Mouse (Mus musculus) mouse trophoblast stem cell (cell line): Measurements from ENCODE around the gene Nqo1.

Experiments used
- in situ Hi-C, 2 experiments: fragments of 300-500 bp; cut with MseI, MboI; formaldehyde crosslinking; loops; 2 replicates in 1 of 2; 3 replicates in 1 of 2; pipeline ENCODE4 v1.15.1; 2025

The Nqo1 gene

GRCm38 (mm10) chr8:107403038-107403781 is at the start of gene Nqo1:
Nqo1 (minus strand) TSS chr8:107403206.
- in situ Hi-C loops, result no loop called here

- in situ Hi-C loops, result loop anchor here in 1 of 2 experiments (5.0 kb wide), 1 partner anchor 126 kb away; no protein-coding TSS in a partner anchor
Observed at GRCm38 (mm10) chr8:107451414-107452066, 48.5 kb upstream of the Nqo1 start.

GRCm38 (mm10) chr8:107449655-107450054 is 46.6 kb upstream of the Nqo1 start:
- in situ Hi-C loops, result loop anchor here in 1 of 2 experiments (5.0 kb wide), 1 partner anchor 128 kb away; no protein-coding TSS in a partner anchor

- in situ Hi-C loops, result no loop called here
Observed at GRCm38 (mm10) chr8:107449130-107449529, 46.1 kb upstream of the Nqo1 start.

- in situ Hi-C loops, result no loop called here
Observed at GRCm38 (mm10) chr8:107448382-107448889, 45.4 kb upstream of the Nqo1 start.

- in situ Hi-C loops, result no loop called here
Observed at GRCm38 (mm10) chr8:107447713-107448112, 44.7 kb upstream of the Nqo1 start.

GRCm38 (mm10) chr8:107444626-107445025 is 41.6 kb upstream of the Nqo1 start:
- in situ Hi-C loops, result no loop called here

- in situ Hi-C loops, result no loop called here
Observed at GRCm38 (mm10) chr8:107439880-107440625, 37.0 kb upstream of the Nqo1 start.

GRCm38 (mm10) chr8:107437711-107438110 is 34.7 kb upstream of the Nqo1 start:
- in situ Hi-C loops, result no loop called here

GRCm38 (mm10) chr8:107436841-107437421 is 33.9 kb upstream of the Nqo1 start:
- in situ Hi-C loops, result no loop called here

- in situ Hi-C loops, result no loop called here
Observed at GRCm38 (mm10) chr8:107435962-107436831, 33.2 kb upstream of the Nqo1 start, which contains the start of gene Wwp2. Wwp2 (plus strand) TSS chr8:107436365.

- in situ Hi-C loops, result no loop called here
Observed at GRCm38 (mm10) chr8:107435421-107435961, 32.5 kb upstream of the Nqo1 start.

- in situ Hi-C loops, result no loop called here
Observed at GRCm38 (mm10) chr8:107430821-107431220, 27.8 kb upstream of the Nqo1 start.

GRCm38 (mm10) chr8:107425230-107425597 is 22.2 kb upstream of the Nqo1 start:
- in situ Hi-C loops, result no loop called here

- in situ Hi-C loops, result loop anchor here in 1 of 2 experiments (5.0 kb wide), 1 partner anchor 37 kb away; no protein-coding TSS in a partner anchor
Observed at GRCm38 (mm10) chr8:107424597-107425229, 21.7 kb upstream of the Nqo1 start, which contains the start of gene Nob1. Nob1 (minus strand) TSS chr8:107425051.

GRCm38 (mm10) chr8:107424176-107424575 is 21.2 kb upstream of the Nqo1 start:
- in situ Hi-C loops, result loop anchor here in 1 of 2 experiments (5.0 kb wide), 1 partner anchor 37 kb away; no protein-coding TSS in a partner anchor

- in situ Hi-C loops, result no loop called here
Observed at GRCm38 (mm10) chr8:107417001-107417400, 14.0 kb upstream of the Nqo1 start.

- in situ Hi-C loops, result no loop called here
Observed at GRCm38 (mm10) chr8:107413881-107414280, 10.9 kb upstream of the Nqo1 start.

GRCm38 (mm10) chr8:107412552-107412951 is 9.5 kb upstream of the Nqo1 start:
- in situ Hi-C loops, result no loop called here

- in situ Hi-C loops, result no loop called here
Observed at GRCm38 (mm10) chr8:107411391-107411790, 8.4 kb upstream of the Nqo1 start.
